Mouse (Mus musculus) liver, postnatal 0 days (tissue): Measurements from ENCODE around the gene Zfp981.
"Not testable (repeated sequence)": the region's sequence is repeated elsewhere in the genome, so short reads cannot be mapped to it uniquely, and the experiment has no call there.

Experiments used
- CTCF ChIP-seq: sonication (generic); IDR thresholded peaks from 2 replicates; pipeline ENCODE4 v1.5.1; 2016; ENCODE audit warnings: antibody characterized with exemption, low read depth
- EP300 ChIP-seq: IDR thresholded peaks from 2 replicates; pipeline ENCODE4 v1.6.1; 2016; ENCODE audit warnings: antibody characterized with exemption, low read depth, mild to moderate bottlenecking

DNA sequence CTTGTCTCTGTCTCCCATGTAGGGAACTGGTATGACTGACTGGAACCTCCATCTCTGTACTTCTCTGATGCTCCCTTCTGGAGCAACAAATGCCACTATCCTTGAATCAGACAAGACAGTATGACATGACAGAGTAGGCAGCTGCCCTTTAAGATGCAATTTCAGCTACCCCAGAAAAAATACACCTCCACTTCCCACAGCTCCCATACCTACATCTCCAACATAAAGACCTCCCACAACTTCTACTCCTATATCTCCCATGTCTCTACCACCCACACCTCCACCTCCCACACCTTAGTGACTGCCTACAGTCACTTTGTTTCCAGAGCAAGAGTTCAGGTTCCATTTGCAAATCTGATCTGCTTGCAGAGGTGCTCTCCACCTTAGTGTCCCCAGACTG is 17.2 kb upstream of the Zfp981 start:
- not testable (repeated sequence) for TF ChIP-seq CTCF, EP300
